Mouse (Mus musculus) gastrocnemius, adult 2 months (tissue): ENCODE data around the gene Nlgn1. TPM values are rescaled to one million over a fixed set of nuclear protein-coding genes. Genes with fewer than 3 reads are reported as not detected.

Experiments
- DNase-seq: peaks from one replicate; pipeline ENCODE4 v3.0.0; 2022
- H3K27ac ChIP-seq: fragments of 200-600 bp; 2 replicates; pipeline ENCODE4 v1.8.1; 2022; ENCODE audit warnings: mild to moderate bottlenecking
- H3K4me3 ChIP-seq: fragments of 200-600 bp; 2 replicates; pipeline ENCODE4 v1.8.1; 2022; ENCODE audit warnings: mild to moderate bottlenecking, moderate library complexity
- CTCF ChIP-seq: fragments of 200-600 bp; IDR thresholded peaks from 2 replicates; pipeline ENCODE4 v1.8.1; 2022; ENCODE audit warnings: antibody characterized with exemption, mild to moderate bottlenecking, moderate library complexity
- intact Hi-C: fragments of 180-260 bp; cut with DNase I; formaldehyde crosslinking; loops from one replicate; pipeline ENCODE4 v1.15.1; 2025
- total RNA-seq, 2 experiments: library from RNA; stranded (reverse); gene quantifications; 2 replicates each; pipeline ENCODE4 v1.2.3; 2021

Nlgn1 gene
- total RNA-seq, 2 experiments from 2014 or later = 0.10 to 0.22 TPM

DNA sequence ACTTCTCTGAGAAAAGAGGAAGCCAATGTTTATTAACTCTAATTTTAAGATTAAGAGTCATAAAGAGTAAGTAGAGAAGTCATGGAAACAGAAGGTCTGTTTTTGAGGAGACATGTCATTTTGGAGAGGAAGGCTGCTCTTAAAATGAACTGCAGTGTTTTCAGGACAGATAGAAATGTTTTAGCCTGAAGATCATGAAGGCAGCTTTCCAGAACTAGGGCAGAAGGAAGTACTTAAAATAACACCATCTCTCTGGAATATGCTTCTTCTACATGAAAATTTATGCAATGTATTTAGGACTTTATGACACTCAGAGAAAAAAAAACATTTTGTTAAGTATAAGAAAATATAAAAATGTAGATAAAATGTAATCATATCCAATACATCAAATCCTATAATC lies 905.3 kb downstream of the Nlgn1 start:
- intact Hi-C loops = no loop called here
- DNase-seq = no peak

DNA sequence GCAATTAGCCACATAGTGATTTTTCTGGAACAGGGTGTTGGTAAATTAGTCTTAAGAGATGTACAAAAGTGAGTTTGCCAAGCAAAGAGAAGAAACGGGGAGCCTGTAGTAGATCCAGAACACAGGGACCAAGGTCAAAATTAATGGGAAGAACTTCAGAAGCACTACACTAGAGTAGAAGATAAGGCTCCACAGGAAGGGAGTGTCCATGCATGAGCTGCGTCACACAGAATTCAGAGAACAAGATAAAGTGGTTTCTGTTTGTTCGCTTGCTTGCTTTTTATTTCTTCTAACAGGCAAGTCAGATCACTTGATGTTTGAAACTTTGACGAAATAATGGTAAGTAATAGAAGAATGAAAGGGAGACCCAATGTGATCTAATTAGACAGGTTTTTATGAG lies 920.3 kb downstream of the Nlgn1 start:
- no peak overlapping the region for H3K27ac ChIP-seq
- no peak for DNase-seq
- intact Hi-C loops = no loop called here
- TF ChIP-seq CTCF = no peak
- no peak overlapping the region for H3K4me3 ChIP-seq

More for the DNA sequence above, 905.3 kb downstream of the Nlgn1 start:
- no peak overlapping the region for H3K27ac ChIP-seq
- H3K4me3 ChIP-seq = no peak overlapping the region
- no peak for TF ChIP-seq CTCF
